Mouse (Mus musculus): ENCODE data around the gene Dip2c. TPM values are rescaled to one million over a fixed set of nuclear protein-coding genes. Genes with fewer than 3 reads are reported as not detected.

The Dip2c gene
- total and polyA plus RNA-seq, 3 experiments, result 0.04 to 0.14 (median 0.08) TPM

- no peak for TF ChIP-seq MEF2A (IDR thresholded peaks at IDR 0.05; ENCODE audit: borderline replicate concordance, low read depth, low read length)
- no peak for TF ChIP-seq ELF1 (IDR thresholded peaks at IDR 0.05; ENCODE audit: low read depth, low read length)
- TF ChIP-seq ZMIZ1 (IDR thresholded peaks at IDR 0.05; ENCODE audit: low read depth, low read length), result no peak
- no peak for TF ChIP-seq ETS1 (conservative IDR thresholded peaks at IDR 0.05; ENCODE audit: low read depth, low read length)
- no peak for TF ChIP-seq MAZ (IDR thresholded peaks at IDR 0.05; ENCODE audit: low read depth, low read length)
- TF ChIP-seq TBP (conservative IDR thresholded peaks at IDR 0.05; ENCODE audit: low read depth, low read length), result no peak
- no peak for TF ChIP-seq GABPA (IDR thresholded peaks at IDR 0.05; ENCODE audit: insufficient replicate concordance, low read depth, low read length)
- no peak for TF ChIP-seq NELFE (IDR thresholded peaks at IDR 0.05; ENCODE audit: low read depth, low read length)
- TF ChIP-seq BHLHE40 (IDR thresholded peaks at IDR 0.05; ENCODE audit: low read depth, low read length), result no peak
- no peak for TF ChIP-seq MAFK (IDR thresholded peaks at IDR 0.05; ENCODE audit: insufficient replicate concordance, low read length)
- TF ChIP-seq ZKSCAN1 (IDR thresholded peaks at IDR 0.05; ENCODE audit: borderline replicate concordance, low read depth, low read length), result no peak
- TF ChIP-seq ZC3H11A (IDR thresholded peaks at IDR 0.05; ENCODE audit: low read depth, low read length), result no peak
- no peak for TF ChIP-seq USF2 (conservative IDR thresholded peaks at IDR 0.05; ENCODE audit: low read depth, low read length)
- TF ChIP-seq MYC (IDR thresholded peaks at IDR 0.05; ENCODE audit: low read depth, low read length), result no peak
- no peak for TF ChIP-seq EP300 (IDR thresholded peaks at IDR 0.05; ENCODE audit: low read length)
- TF ChIP-seq CTCF (conservative IDR thresholded peaks at IDR 0.05 in 1 of 2, IDR thresholded peaks at IDR 0.05 in 1 of 2; ENCODE audit: low read depth in 2 of 2, low read length in 2 of 2), result no peak
- no peak for TF ChIP-seq UBTF (IDR thresholded peaks at IDR 0.05; ENCODE audit: low read depth, low read length)
- in situ Hi-C loops (cut with MboI; ENCODE audit: low pct_ligation_motif_present, low pct_unique_long_range_greater_than_20kb, low sequenced_read_pairs), result no loop called here
- H3K4me2 ChIP-seq (ENCODE audit: insufficient read depth, low read depth, poor library complexity, severe bottlenecking), result no peak overlapping the region
- no peak overlapping the region for H3K4me3 ChIP-seq (replicated peaks in 1 of 3; ENCODE audit: low read depth in 2 of 3, low read length in 2 of 3, poor library complexity in 1 of 3)
- no peak overlapping the region for H3K9ac ChIP-seq (ENCODE audit: insufficient read depth, low read depth)
- H3K9me3 ChIP-seq (replicated peaks; ENCODE audit: low read length), result no peaks in the 10 kb centered on the region
- H3K27ac ChIP-seq (ENCODE audit: insufficient read depth, low read depth), result no peak overlapping the region
- H3K4me1 ChIP-seq (ENCODE audit: control insufficient read depth in 1 of 2, insufficient read depth in 2 of 2), result no peaks in the 10 kb centered on the region
- no peaks in the 10 kb centered on the region for H3K27me3 ChIP-seq (replicated peaks)
- DNase-seq (ENCODE audit: extremely low read depth), result no peak
- no peaks in the 10 kb centered on the region for H3K36me3 ChIP-seq (replicated peaks in 1 of 2; ENCODE audit: control insufficient read depth in 1 of 2, insufficient read depth in 1 of 2, low read length in 1 of 2)
- no peaks in the 10 kb centered on the region; the same call in 1 of the 2 replicates for H3K79me2 ChIP-seq (replicated peaks; ENCODE audit: control insufficient read depth, extremely low read depth, insufficient read depth, poor library complexity, severe bottlenecking)
- dilution Hi-C loops (cut with MboI; ENCODE audit: extremely low pct_ligation_motif_present, extremely low pct_unique_long_range_greater_than_20kb, low sequenced_read_pairs), result no loop called here
Observed at GRCm38 (mm10) chr13:9446448-9447115, 170.3 kb downstream of the Dip2c start.

DNA sequence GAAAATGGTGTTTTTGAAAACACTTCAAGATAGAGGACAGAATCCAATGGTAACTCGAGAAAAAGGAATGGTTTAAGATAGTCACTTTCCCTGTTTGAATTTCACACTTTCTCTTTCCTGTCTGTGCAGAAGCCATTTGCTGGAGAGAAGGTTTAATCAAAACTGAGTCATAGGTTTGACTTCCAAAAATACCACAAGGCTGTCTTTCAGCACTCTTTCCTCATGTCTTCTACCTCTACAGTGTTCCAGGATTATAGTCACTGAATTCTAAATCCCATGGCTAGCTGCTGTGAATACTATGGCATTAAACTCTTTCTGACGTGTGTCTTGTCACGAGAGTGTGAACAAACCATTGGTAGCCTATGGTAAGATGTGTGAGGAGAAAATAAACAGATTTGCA, 173.9 kb downstream of the Dip2c start:
- H3K27ac ChIP-seq (ENCODE audit: insufficient read depth, low read depth), result no peak overlapping the region
- H3K36me3 ChIP-seq (replicated peaks in 1 of 2; ENCODE audit: control insufficient read depth in 1 of 2, insufficient read depth in 1 of 2, low read length in 1 of 2), result no peaks in the 10 kb centered on the region
- DNase-seq (ENCODE audit: extremely low read depth), result no peak
- no peak overlapping the region for H3K9ac ChIP-seq (ENCODE audit: insufficient read depth, low read depth)
- H3K9me3 ChIP-seq (replicated peaks; ENCODE audit: low read length), result no peaks in the 10 kb centered on the region
- H3K79me2 ChIP-seq (replicated peaks; ENCODE audit: control insufficient read depth, extremely low read depth, insufficient read depth, poor library complexity, severe bottlenecking), result no peaks in the 10 kb centered on the region; the same call in 1 of the 2 replicates
- peaks cover 0 to 6% of the 10 kb centered on the region in 2 experiments; a peak in 2 of 4 replicates for H3K4me1 ChIP-seq (ENCODE audit: control insufficient read depth in 1 of 2, insufficient read depth in 2 of 2)
- TF ChIP-seq ELF1 (IDR thresholded peaks at IDR 0.05; ENCODE audit: low read depth, low read length) (no peak), NRF1 (IDR thresholded peaks at IDR 0.05; ENCODE audit: low read depth, low read length) (no peak), NELFE (IDR thresholded peaks at IDR 0.05; ENCODE audit: low read depth, low read length) (no peak), USF2 (conservative IDR thresholded peaks at IDR 0.05; ENCODE audit: low read depth, low read length) (no peak), TBP (conservative IDR thresholded peaks at IDR 0.05; ENCODE audit: low read depth, low read length) (no peak), MEF2A (IDR thresholded peaks at IDR 0.05; ENCODE audit: borderline replicate concordance, low read depth, low read length) (no peak), ZC3H11A (IDR thresholded peaks at IDR 0.05; ENCODE audit: low read depth, low read length) (no peak), IRF4 (IDR thresholded peaks at IDR 0.05; ENCODE audit: low read depth, low read length) (no peak), MAFK (IDR thresholded peaks at IDR 0.05; ENCODE audit: insufficient replicate concordance, low read length) (no peak), HCFC1 (IDR thresholded peaks at IDR 0.05; ENCODE audit: low read depth, low read length) (no peak), MXI1 (IDR thresholded peaks at IDR 0.05; ENCODE audit: low read depth, low read length) (no peak), CTCF (conservative IDR thresholded peaks at IDR 0.05 in 1 of 2, IDR thresholded peaks at IDR 0.05 in 1 of 2; ENCODE audit: low read depth in 2 of 2, low read length in 2 of 2) (no peak), GABPA (IDR thresholded peaks at IDR 0.05; ENCODE audit: insufficient replicate concordance, low read depth, low read length) (no peak), CHD1 (IDR thresholded peaks at IDR 0.05; ENCODE audit: low read depth, low read length) (no peak), MAZ (IDR thresholded peaks at IDR 0.05; ENCODE audit: low read depth, low read length) (no peak)
- no peak overlapping the region for H3K4me2 ChIP-seq (ENCODE audit: insufficient read depth, low read depth, poor library complexity, severe bottlenecking)
- no peaks in the 10 kb centered on the region for H3K27me3 ChIP-seq (replicated peaks)
- no peak overlapping the region for H3K4me3 ChIP-seq (replicated peaks in 1 of 3; ENCODE audit: low read depth in 2 of 3, low read length in 2 of 3, poor library complexity in 1 of 3)
- dilution Hi-C loops (cut with MboI; ENCODE audit: extremely low pct_ligation_motif_present, extremely low pct_unique_long_range_greater_than_20kb, low sequenced_read_pairs), result no loop called here
- in situ Hi-C loops (cut with MboI; ENCODE audit: low pct_ligation_motif_present, low pct_unique_long_range_greater_than_20kb, low sequenced_read_pairs), result no loop called here
